Mouse (Mus musculus): ENCODE results near the gene Nrbf2. TPM values are rescaled to one million over a fixed set of nuclear protein-coding genes. Genes with fewer than 3 reads are reported as not detected.

Gene Nrbf2
- polyA plus RNA-seq, 1 experiment from 2014 or later, result 17.5 TPM

DNA sequence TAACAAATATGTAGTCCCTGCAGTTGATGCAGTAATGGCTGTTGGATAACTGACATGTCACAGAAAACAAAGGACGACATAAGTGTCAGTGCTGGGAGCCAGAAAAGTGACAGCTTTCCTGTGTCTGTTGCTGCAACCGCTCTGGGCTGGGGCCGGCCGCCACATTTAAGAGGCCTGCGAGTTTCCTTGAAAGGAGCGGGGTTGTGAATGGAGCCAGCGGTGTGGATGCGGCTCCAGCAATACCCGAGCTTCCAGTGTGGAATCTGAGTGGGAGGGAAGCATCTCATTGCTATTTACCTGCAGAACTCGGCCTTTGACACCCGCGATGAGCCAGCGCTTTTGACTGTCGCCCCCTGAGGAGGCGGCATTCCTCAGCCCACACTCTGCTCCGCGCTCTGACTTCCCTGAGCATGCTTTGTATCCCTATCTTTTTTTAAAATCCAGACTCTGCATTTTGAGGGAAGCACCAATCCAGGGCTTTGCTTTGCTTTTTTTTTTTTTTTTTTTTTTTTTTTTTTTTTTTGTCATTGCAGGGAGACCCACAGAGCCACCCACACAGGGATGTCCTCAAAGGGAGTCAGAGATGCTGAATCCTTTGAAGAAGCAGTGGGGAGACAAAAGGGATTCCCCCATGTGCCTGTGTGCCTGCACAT lies 35.2 kb upstream of the Nrbf2 start:
- DNase-seq, result no peak
- WGBS (ENCODE audit: insufficient replicate concordance), result 51% methylated on average over 17 of the region's 17 CpGs

DNA sequence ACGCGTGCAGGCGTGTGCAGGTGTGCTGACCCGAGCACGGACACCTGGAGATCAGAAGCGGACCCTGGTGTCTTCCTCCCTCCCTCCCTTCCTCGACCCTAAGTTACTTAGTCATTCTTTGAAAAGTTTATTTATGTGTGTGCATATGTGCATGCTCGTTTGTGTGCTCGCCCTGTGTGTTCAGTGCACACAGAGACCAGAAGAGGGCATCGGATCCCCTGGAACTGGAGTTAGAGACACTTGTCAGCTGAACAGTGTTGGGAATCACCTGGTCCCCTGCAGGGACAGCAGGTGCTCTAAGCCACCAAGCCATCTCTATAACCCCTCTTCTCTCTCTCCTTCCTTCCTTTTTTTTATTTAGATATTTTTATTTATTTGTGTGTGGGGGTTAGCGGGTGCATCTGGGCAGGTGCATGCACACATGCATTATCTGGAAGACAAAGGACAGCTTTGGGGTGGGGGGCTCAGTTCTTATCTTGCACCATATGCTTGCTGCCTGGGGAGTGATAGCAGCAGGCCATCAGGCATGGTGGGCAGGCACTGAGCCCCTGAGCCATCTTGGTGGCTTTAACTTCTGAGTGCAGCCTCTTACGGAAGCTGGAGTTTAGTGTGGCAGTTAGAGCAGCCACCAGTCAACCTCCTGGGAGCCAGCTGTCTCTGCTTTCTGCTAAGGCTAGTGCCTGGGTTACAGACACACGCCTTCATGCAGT lies 34.1 kb upstream of the Nrbf2 start:
- no peak overlapping the region for H3K4me2 ChIP-seq (ENCODE audit: low read depth, low read length)
- no peaks in the 10 kb centered on the region for H3K4me1 ChIP-seq (ENCODE audit: insufficient read depth)
- ATAC-seq, result no peak
- 74% methylated on average over 13 of the region's 13 CpGs for WGBS (ENCODE audit: insufficient replicate concordance)
- H3K27me3 ChIP-seq (ENCODE audit: insufficient read depth, low read length), result no peaks in the 10 kb centered on the region
- no peak for DNase-seq
- no peak overlapping the region for H3K27ac ChIP-seq (ENCODE audit: low read depth)
- no peak overlapping the region for H3K9ac ChIP-seq (replicated peaks)
- H3K9me3 ChIP-seq (ENCODE audit: low read length), result no peaks in the 10 kb centered on the region
- TF ChIP-seq EP300 (IDR thresholded peaks at IDR 0.05; ENCODE audit: low read depth), result no peak
- TF ChIP-seq CTCF (IDR thresholded peaks at IDR 0.05; ENCODE audit: low read depth), result 0 out of 2 replicates have a peak, but pooled peaks have one; percentile 15
- H3K4me3 ChIP-seq (ENCODE audit: low read depth, low read length), result no peak overlapping the region
- no peaks in the 10 kb centered on the region for H3K36me3 ChIP-seq (replicated peaks; ENCODE audit: insufficient read depth, low read length)

More for the DNA sequence above, 35.2 kb upstream of the Nrbf2 start:
- Histone ChIP-seq H3K4me3 (ENCODE audit: low read depth, low read length) (no peak overlapping the region), H3K4me1 (ENCODE audit: insufficient read depth) (no peaks in the 10 kb centered on the region), H3K9me3 (ENCODE audit: low read length) (no peaks in the 10 kb centered on the region), H3K36me3 (replicated peaks; ENCODE audit: insufficient read depth, low read length) (no peaks in the 10 kb centered on the region), H3K9ac (replicated peaks) (no peak overlapping the region), H3K27me3 (ENCODE audit: insufficient read depth, low read length) (no peaks in the 10 kb centered on the region), H3K4me2 (ENCODE audit: low read depth, low read length) (no peak overlapping the region), H3K27ac (ENCODE audit: low read depth) (no peak overlapping the region)
- TF ChIP-seq CTCF (IDR thresholded peaks at IDR 0.05; ENCODE audit: low read depth) (no peak), EP300 (IDR thresholded peaks at IDR 0.05; ENCODE audit: low read depth) (no peak)
- no peak for ATAC-seq

- Histone ChIP-seq H3K4me1 (ENCODE audit: insufficient read depth) (no peaks in the 10 kb centered on the region), H3K9me3 (ENCODE audit: low read length) (no peaks in the 10 kb centered on the region), H3K9ac (replicated peaks) (no peak overlapping the region), H3K27me3 (ENCODE audit: insufficient read depth, low read length) (no peaks in the 10 kb centered on the region), H3K4me3 (ENCODE audit: low read depth, low read length) (no peak overlapping the region), H3K36me3 (replicated peaks; ENCODE audit: insufficient read depth, low read length) (no peaks in the 10 kb centered on the region), H3K27ac (ENCODE audit: low read depth) (no peak overlapping the region), H3K4me2 (ENCODE audit: low read depth, low read length) (peak overlapping the region; percentile 49)
- DNase-seq (no peak), ATAC-seq (no peak)
- TF ChIP-seq CTCF (IDR thresholded peaks at IDR 0.05; ENCODE audit: low read depth), result no peak
- TF ChIP-seq EP300 (IDR thresholded peaks at IDR 0.05; ENCODE audit: low read depth), result no peak
- WGBS (ENCODE audit: insufficient replicate concordance), result 3% methylated on average over 20 of the region's 20 CpGs
These were observed 32.9 kb upstream of the Nrbf2 start for GRCm38 (mm10) chr10:67317931-67318460.

DNA sequence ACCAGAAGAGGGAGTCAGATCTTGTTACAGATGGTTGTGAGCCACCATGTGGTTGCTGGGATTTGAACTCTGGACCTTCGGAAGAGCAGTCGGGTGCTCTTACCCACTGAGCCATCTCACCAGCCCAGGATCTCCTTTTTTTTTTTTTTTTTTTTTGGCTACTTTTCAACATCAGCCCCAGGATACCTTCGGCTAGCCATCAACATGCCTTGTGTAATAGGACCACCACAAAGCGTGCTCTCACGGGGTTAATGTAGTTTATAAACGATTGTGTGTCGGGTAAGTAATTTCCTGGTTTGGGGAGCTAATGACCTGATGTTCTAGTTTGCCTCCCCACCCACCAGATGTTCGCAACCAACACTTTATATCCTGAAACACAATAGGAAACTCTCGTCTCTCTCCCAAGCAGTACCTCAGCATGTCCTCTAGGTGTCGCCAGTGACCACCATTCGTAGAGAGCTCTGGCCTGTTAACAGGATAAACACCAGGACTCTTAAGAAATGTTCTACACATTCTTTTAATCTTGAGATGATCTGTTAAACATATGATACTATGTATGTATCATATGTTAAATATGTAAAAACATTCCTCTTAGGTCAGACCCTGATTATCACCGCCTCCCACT lies 29.8 kb upstream of the Nrbf2 start:
- H3K9ac ChIP-seq (replicated peaks), result no peak overlapping the region
- H3K9me3 ChIP-seq (ENCODE audit: low read length), result no peaks in the 10 kb centered on the region
- no peak overlapping the region for H3K4me3 ChIP-seq (ENCODE audit: low read depth, low read length)
- H3K27me3 ChIP-seq (ENCODE audit: insufficient read depth, low read length), result no peaks in the 10 kb centered on the region
- TF ChIP-seq EP300 (IDR thresholded peaks at IDR 0.05; ENCODE audit: low read depth) (no peak), CTCF (IDR thresholded peaks at IDR 0.05; ENCODE audit: low read depth) (peak; percentile 95)
- 19% methylated on average over 12 of the region's 12 CpGs for WGBS (ENCODE audit: insufficient replicate concordance)
- ATAC-seq (0 out of 2 replicates have a peak, but pooled peaks have one; percentile 45), DNase-seq (peak; percentile 71)
- no peaks in the 10 kb centered on the region for H3K4me1 ChIP-seq (ENCODE audit: insufficient read depth)
- H3K4me2 ChIP-seq (ENCODE audit: low read depth, low read length), result no peak overlapping the region
- H3K27ac ChIP-seq (ENCODE audit: low read depth), result no peak overlapping the region
- H3K36me3 ChIP-seq (replicated peaks; ENCODE audit: insufficient read depth, low read length), result no peaks in the 10 kb centered on the region

DNA sequence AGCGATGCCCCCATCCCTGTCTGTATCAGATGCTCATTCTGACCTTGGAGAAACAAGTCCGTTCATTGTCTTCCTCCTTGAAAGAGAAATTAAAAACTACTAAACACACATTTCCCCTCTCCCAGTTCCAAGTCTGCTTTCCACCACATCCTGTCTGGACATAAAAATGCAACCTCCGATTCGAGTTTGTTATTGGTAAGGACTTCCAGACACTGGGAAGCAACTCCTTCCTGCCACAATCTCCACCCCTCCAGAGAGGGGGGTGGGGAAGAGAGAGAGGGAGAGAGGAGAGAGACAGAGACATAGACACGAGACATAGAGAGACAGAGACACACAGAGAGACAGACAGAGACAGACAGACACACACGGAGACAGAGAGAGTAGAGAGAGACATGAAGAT lies 27.4 kb upstream of the Nrbf2 start:
- TF ChIP-seq CTCF (IDR thresholded peaks at IDR 0.05; ENCODE audit: low read depth), result no peak
- no peak for TF ChIP-seq EP300 (IDR thresholded peaks at IDR 0.05; ENCODE audit: low read depth)
- H3K27ac ChIP-seq (ENCODE audit: low read depth), result no peak overlapping the region

More for the DNA sequence above, 27.4 kb upstream of the Nrbf2 start:
- no peaks in the 10 kb centered on the region for H3K27me3 ChIP-seq (ENCODE audit: insufficient read depth, low read length)
- WGBS (ENCODE audit: insufficient replicate concordance), result 55% methylated on average over 6 of the region's 6 CpGs
- ATAC-seq (no peak), DNase-seq (no peak)
- H3K9me3 ChIP-seq (ENCODE audit: low read length), result no peaks in the 10 kb centered on the region
- no peak overlapping the region for H3K4me2 ChIP-seq (ENCODE audit: low read depth, low read length)
- no peak overlapping the region for H3K9ac ChIP-seq (replicated peaks)
- no peaks in the 10 kb centered on the region for H3K4me1 ChIP-seq (ENCODE audit: insufficient read depth)
- no peak overlapping the region for H3K4me3 ChIP-seq (ENCODE audit: low read depth, low read length)
- H3K36me3 ChIP-seq (replicated peaks; ENCODE audit: insufficient read depth, low read length), result no peaks in the 10 kb centered on the region

Data from liver, postnatal 0 days (tissue).